Mouse (Mus musculus): Measurements from ENCODE around the gene Zfhx3. TPM values are rescaled to one million over a fixed set of nuclear protein-coding genes. Genes with fewer than 3 reads are reported as not detected.

Gene Zfhx3
- polyA plus RNA-seq, 1 experiment from 2014 or later = 1.2 TPM

Small RNAs within 50 kb of the gene (microRNA-seq; reads per million reads assigned to microRNA genes)
- gene Mir3108 = not detected
